Mouse (Mus musculus) liver, embryonic 14.5 days (tissue): ENCODE measurements around the gene Hyal2.

ENCODE experiments used
- CTCF ChIP-seq: IDR thresholded peaks from 2 replicates; pipeline ENCODE4 v1.5.1; 2016; ENCODE audit warnings: antibody characterized with exemption, low read depth, control low read depth
- EP300 ChIP-seq: IDR thresholded peaks from 2 replicates; pipeline ENCODE4 v1.6.1; 2016; ENCODE audit warnings: antibody characterized with exemption, low read depth

GRCm38 (mm10) chr9:107543299-107543698 is 24.4 kb upstream of the Hyal2 start:
- no peak for TF ChIP-seq CTCF
- no peak for TF ChIP-seq EP300
